Mouse (Mus musculus) brain, embryonic 14.5 days (tissue): ENCODE data around the gene Adrm1.

Source experiments
- CTCF ChIP-seq: fragments of 200-500 bp; IDR thresholded peaks from 2 replicates; pipeline ENCODE4 v1.5.1; 2012; ENCODE audit warnings: inconsistent platforms, mild to moderate bottlenecking, moderate library complexity, borderline replicate concordance; ENCODE audit not compliant: insufficient read depth, insufficient read length; ENCODE audit errors: extremely low read depth
- POLR2A ChIP-seq: fragments of 200-500 bp; IDR thresholded peaks from 2 replicates; pipeline ENCODE4 v1.6.1; 2012; ENCODE audit warnings: mild to moderate bottlenecking, inconsistent platforms, borderline replicate concordance; ENCODE audit not compliant: poor library complexity, insufficient read depth, insufficient read length, severe bottlenecking; ENCODE audit errors: extremely low read depth

GRCm38 (mm10) chr2:180170806-180171521 lies at the start of gene Adrm1:
- TF ChIP-seq POLR2A (no peak), CTCF (peak; percentile 89)
